Mouse (Mus musculus) liver, adult 2 months (tissue): ENCODE measurements around the gene Aasdh.
A peak's percentile ranks its signal among the peaks of the same experiment; 100 is the strongest.

Experiments
- CTCF ChIP-seq: fragments of 200-500 bp; IDR thresholded peaks from 2 replicates; pipeline ENCODE4 v1.5.1; 2011; ENCODE audit warnings: low read depth, low read length, control low read depth
- POLR2A ChIP-seq: fragments of 200-500 bp; IDR thresholded peaks from 2 replicates; pipeline ENCODE4 v1.6.1; 2011; ENCODE audit warnings: low read length, control low read depth; ENCODE audit not compliant: insufficient read depth; ENCODE audit errors: extremely low read depth

- TF ChIP-seq CTCF: peak; percentile 26; the same call in 1 of the 2 replicates
- peak; percentile 92 for TF ChIP-seq POLR2A
These were observed at the start of gene Aasdh for GRCm38 (mm10) chr5:76905405-76906154.
